Mouse (Mus musculus): Measurements from ENCODE around the gene Sf1. TPM values are rescaled to one million over a fixed set of nuclear protein-coding genes. Genes with fewer than 3 reads are reported as not detected.

Sf1 gene
- polyA plus RNA-seq, 1 experiment from 2014 or later, result 91.7 TPM

GRCm38 (mm10) chr19:6398447-6399284 is 35.2 kb downstream of the Sf1 start:
- peak overlapping the region; percentile 58 for H3K4me3 ChIP-seq (ENCODE audit: low read depth, low read length)
- no peaks in the 10 kb centered on the region for H3K36me3 ChIP-seq (ENCODE audit: control insufficient read depth, insufficient read depth, low read length)
- no peaks in the 10 kb centered on the region for H3K27me3 ChIP-seq (ENCODE audit: control insufficient read depth, insufficient read depth, low read length)
- peak overlapping the region; percentile 96 for H3K4me2 ChIP-seq (ENCODE audit: low read depth, low read length)
- H3K9me3 ChIP-seq (ENCODE audit: control insufficient read depth, low read length), result no peaks in the 10 kb centered on the region
- WGBS, result 1% methylated on average over 35 of the region's 39 CpGs
- H3K9ac ChIP-seq (replicated peaks; ENCODE audit: low read depth, low read length), result peak overlapping the region; percentile 79
- ATAC-seq (ENCODE audit: low read depth), result peak; percentile 60
- H3K4me1 ChIP-seq (ENCODE audit: control insufficient read depth, insufficient read depth, low read length), result peaks cover 21% of the 10 kb centered on the region
- peak overlapping the region; percentile 72 for H3K27ac ChIP-seq (ENCODE audit: low read depth, low read length)

DNA sequence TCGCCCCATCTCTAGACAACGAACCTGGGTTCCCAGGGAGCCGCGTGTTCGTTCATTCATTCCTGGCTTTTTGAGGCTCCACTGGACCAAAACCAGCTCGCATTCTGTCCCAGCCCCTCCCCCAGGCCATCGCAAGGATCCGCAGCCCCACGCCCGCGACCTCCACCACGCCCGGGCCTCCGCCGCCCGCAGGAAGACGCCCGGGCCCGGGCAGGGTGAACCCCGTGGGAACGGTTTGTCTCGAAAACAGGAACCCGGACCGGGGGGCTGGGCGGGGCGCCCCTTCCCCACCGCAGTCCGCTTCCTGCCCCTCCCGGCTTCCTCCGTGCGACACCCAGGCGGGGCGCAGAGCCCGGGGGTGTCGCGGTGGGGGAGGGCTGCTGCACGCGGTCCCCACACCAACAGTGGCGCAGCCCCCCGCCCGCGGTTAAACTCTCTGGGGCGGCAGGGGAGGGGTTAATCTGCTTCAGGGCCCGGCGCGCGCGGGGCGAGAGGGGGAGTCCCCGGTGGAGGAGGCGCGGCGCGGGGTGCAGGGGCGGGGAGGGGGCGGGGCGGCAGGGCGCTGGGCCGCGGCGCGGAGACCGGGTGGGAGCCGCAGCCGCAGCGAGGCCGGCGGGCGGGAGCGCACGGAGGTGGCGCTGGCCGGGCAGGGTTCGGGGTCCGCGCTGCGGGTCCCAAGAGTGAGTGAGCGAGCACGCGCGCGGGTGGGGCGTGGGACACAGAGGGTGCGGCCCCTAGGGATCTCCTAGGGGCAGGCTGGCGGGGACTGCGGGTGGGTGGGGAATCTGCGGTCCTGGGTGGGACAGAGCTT is 36.0 kb downstream of the Sf1 start, which contains the start of gene Rasgrp2:
Rasgrp2 (plus strand) TSS at position 56 of the 811 bp plus-strand sequence.
- no peaks in the 10 kb centered on the region for H3K9me3 ChIP-seq (ENCODE audit: control insufficient read depth, low read length)
- peak within 1 kb of the TSS; percentile 72 for H3K27ac ChIP-seq (ENCODE audit: low read depth, low read length)
- H3K36me3 ChIP-seq (ENCODE audit: control insufficient read depth, insufficient read depth, low read length), result no peaks in the 10 kb centered on the region
- under 1% methylated on average over 54 of the region's 87 CpGs for WGBS
- H3K4me3 ChIP-seq (ENCODE audit: low read depth, low read length), result peak within 1 kb of the TSS; percentile 58
- peak; percentile 47 for ATAC-seq (ENCODE audit: low read depth)
- peak within 1 kb of the TSS; percentile 96 for H3K4me2 ChIP-seq (ENCODE audit: low read depth, low read length)
- H3K27me3 ChIP-seq (ENCODE audit: control insufficient read depth, insufficient read depth, low read length), result no peaks in the 10 kb centered on the region
- peaks cover 21% of the 10 kb centered on the region for H3K4me1 ChIP-seq (ENCODE audit: control insufficient read depth, insufficient read depth, low read length)
- H3K9ac ChIP-seq (replicated peaks; ENCODE audit: low read depth, low read length), result peak within 1 kb of the TSS; percentile 79

- peak; percentile 29; the same call in 1 of the 2 replicates for ATAC-seq (ENCODE audit: low read depth)
- WGBS, result under 1% methylated on average over 29 of the region's 29 CpGs
These were observed 36.9 kb downstream of the Sf1 start for GRCm38 (mm10) chr19:6400096-6401086.

DNA sequence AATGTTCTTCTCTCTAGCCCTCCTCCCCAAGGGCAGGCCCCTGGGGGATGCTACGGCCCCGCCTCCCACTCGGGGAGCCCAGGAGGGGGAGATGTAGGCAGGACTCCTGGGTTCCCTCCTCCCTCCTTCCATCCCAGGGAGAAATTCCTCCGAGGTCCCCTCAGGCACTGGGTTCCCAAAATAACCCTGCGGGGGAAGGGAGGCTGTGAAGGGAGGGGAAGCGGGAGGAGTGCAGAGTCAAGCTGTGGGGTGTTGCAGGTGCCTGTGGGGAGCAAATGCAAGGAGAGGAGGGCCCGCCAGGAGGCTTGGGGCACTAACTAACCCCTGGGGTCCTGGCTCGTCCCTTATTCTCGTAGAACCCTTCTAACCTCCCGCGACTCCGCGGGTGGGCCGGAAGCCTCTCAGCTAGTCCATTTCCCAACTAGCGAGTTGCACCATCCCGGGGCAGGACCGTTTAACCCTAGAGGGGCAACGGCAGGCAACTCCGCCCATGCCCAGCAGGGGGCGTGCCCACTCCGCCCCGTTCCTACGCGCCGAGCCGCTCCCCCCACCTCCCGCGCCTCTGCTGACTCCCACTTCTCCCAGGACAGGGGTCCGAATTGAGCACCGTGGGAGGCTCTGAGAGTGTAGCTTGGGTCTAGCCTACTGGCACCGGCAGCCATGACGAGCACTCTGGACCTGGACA is 37.8 kb downstream of the Sf1 start:
- no peaks in the 10 kb centered on the region for H3K27me3 ChIP-seq (ENCODE audit: control insufficient read depth, insufficient read depth, low read length)
- H3K4me2 ChIP-seq (ENCODE audit: low read depth, low read length), result peak overlapping the region; percentile 96
- under 1% methylated on average over 31 of the region's 32 CpGs for WGBS
- H3K4me3 ChIP-seq (ENCODE audit: low read depth, low read length), result peak overlapping the region; percentile 22
- ATAC-seq (ENCODE audit: low read depth), result no peak
- H3K9me3 ChIP-seq (ENCODE audit: control insufficient read depth, low read length), result no peaks in the 10 kb centered on the region
- no peak overlapping the region for H3K27ac ChIP-seq (ENCODE audit: low read depth, low read length)
- 0 out of 2 replicates have a peak overlapping the region, but pooled peaks have one; percentile 32 for H3K9ac ChIP-seq (replicated peaks; ENCODE audit: low read depth, low read length)
- H3K36me3 ChIP-seq (ENCODE audit: control insufficient read depth, insufficient read depth, low read length), result no peaks in the 10 kb centered on the region
- peaks cover 21% of the 10 kb centered on the region for H3K4me1 ChIP-seq (ENCODE audit: control insufficient read depth, insufficient read depth, low read length)

More at GRCm38 (mm10) chr19:6400096-6401086, 36.9 kb downstream of the Sf1 start:
- Histone ChIP-seq H3K4me3 (ENCODE audit: low read depth, low read length) (peak overlapping the region; percentile 58), H3K4me1 (ENCODE audit: control insufficient read depth, insufficient read depth, low read length) (peaks cover 21% of the 10 kb centered on the region), H3K27ac (ENCODE audit: low read depth, low read length) (no peak overlapping the region), H3K9ac (replicated peaks; ENCODE audit: low read depth, low read length) (peak overlapping the region; percentile 79), H3K27me3 (ENCODE audit: control insufficient read depth, insufficient read depth, low read length) (no peaks in the 10 kb centered on the region), H3K9me3 (ENCODE audit: control insufficient read depth, low read length) (no peaks in the 10 kb centered on the region), H3K36me3 (ENCODE audit: control insufficient read depth, insufficient read depth, low read length) (no peaks in the 10 kb centered on the region), H3K4me2 (ENCODE audit: low read depth, low read length) (peak overlapping the region; percentile 96)

DNA sequence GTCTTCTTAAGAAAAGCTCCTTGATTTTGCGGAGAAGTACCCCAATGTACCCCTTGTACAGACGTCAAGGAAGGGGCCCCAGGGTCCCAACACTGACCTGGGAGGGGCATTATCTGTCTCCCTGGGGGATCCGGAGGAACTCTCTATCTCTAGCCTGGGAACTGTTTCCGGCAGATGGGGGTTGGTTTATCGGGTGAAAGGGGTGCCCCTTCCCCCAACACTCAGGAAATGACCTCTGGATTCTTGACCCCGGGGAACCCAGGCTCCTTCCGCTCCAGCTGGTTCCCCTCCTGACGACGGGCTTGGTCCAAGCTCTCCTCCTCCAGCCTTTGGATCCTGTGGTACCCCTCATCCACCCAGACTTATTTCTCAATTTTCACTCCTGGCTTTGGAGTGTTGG is 38.5 kb downstream of the Sf1 start:
- Histone ChIP-seq H3K9me3 (ENCODE audit: control insufficient read depth, low read length) (no peaks in the 10 kb centered on the region), H3K36me3 (ENCODE audit: control insufficient read depth, insufficient read depth, low read length) (no peaks in the 10 kb centered on the region), H3K4me3 (ENCODE audit: low read depth, low read length) (peak overlapping the region; percentile 22), H3K9ac (replicated peaks; ENCODE audit: low read depth, low read length) (0 out of 2 replicates have a peak overlapping the region, but pooled peaks have one; percentile 32), H3K4me2 (ENCODE audit: low read depth, low read length) (peak overlapping the region; percentile 96), H3K27me3 (ENCODE audit: control insufficient read depth, insufficient read depth, low read length) (no peaks in the 10 kb centered on the region), H3K27ac (ENCODE audit: low read depth, low read length) (no peak overlapping the region), H3K4me1 (ENCODE audit: control insufficient read depth, insufficient read depth, low read length) (peaks cover 21% of the 10 kb centered on the region)
- ATAC-seq (ENCODE audit: low read depth), result no peak
- 12% methylated on average over 9 of the region's 9 CpGs for WGBS

GRCm38 (mm10) chr19:6403869-6404268 is 40.4 kb downstream of the Sf1 start:
- Histone ChIP-seq H3K9ac (replicated peaks; ENCODE audit: low read depth, low read length) (no peak overlapping the region), H3K27me3 (ENCODE audit: control insufficient read depth, insufficient read depth, low read length) (no peaks in the 10 kb centered on the region), H3K4me1 (ENCODE audit: control insufficient read depth, insufficient read depth, low read length) (peaks cover 21% of the 10 kb centered on the region), H3K4me2 (ENCODE audit: low read depth, low read length) (no peak overlapping the region), H3K9me3 (ENCODE audit: control insufficient read depth, low read length) (no peaks in the 10 kb centered on the region), H3K27ac (ENCODE audit: low read depth, low read length) (no peak overlapping the region), H3K36me3 (ENCODE audit: control insufficient read depth, insufficient read depth, low read length) (no peaks in the 10 kb centered on the region), H3K4me3 (ENCODE audit: low read depth, low read length) (no peak overlapping the region)
- 88% methylated on average over 10 of the region's 10 CpGs for WGBS
- no peak for ATAC-seq (ENCODE audit: low read depth)

DNA sequence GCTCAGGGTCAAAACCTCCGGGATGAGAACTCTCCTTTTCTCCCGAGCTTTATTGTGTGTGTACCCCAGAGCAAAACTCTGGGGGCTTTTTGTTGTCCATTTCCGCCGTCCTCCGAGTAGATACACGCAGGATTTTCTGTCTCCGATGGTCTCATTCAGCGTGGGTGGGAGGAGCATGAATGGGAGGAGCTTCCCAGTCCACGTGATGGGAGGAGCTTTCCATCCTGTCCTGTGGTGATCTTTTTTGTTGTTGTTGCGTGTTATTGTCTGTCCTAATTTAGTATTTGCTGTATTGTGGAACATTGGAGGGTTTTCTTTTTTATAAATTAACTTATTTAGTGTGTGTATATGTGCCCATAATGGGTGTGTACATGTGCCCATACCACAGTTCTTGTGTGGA is 41.9 kb downstream of the Sf1 start:
- H3K4me3 ChIP-seq (ENCODE audit: low read depth, low read length), result no peak overlapping the region
- peaks cover 15% of the 10 kb centered on the region for H3K4me1 ChIP-seq (ENCODE audit: control insufficient read depth, insufficient read depth, low read length)
- ATAC-seq (ENCODE audit: low read depth), result no peak
- no peak overlapping the region for H3K9ac ChIP-seq (replicated peaks; ENCODE audit: low read depth, low read length)
- no peaks in the 10 kb centered on the region for H3K36me3 ChIP-seq (ENCODE audit: control insufficient read depth, insufficient read depth, low read length)
- no peak overlapping the region for H3K4me2 ChIP-seq (ENCODE audit: low read depth, low read length)
- WGBS, result 68% methylated on average over 10 of the region's 10 CpGs
- H3K9me3 ChIP-seq (ENCODE audit: control insufficient read depth, low read length), result no peaks in the 10 kb centered on the region
- H3K27me3 ChIP-seq (ENCODE audit: control insufficient read depth, insufficient read depth, low read length), result no peaks in the 10 kb centered on the region
- no peak overlapping the region for H3K27ac ChIP-seq (ENCODE audit: low read depth, low read length)

DNA sequence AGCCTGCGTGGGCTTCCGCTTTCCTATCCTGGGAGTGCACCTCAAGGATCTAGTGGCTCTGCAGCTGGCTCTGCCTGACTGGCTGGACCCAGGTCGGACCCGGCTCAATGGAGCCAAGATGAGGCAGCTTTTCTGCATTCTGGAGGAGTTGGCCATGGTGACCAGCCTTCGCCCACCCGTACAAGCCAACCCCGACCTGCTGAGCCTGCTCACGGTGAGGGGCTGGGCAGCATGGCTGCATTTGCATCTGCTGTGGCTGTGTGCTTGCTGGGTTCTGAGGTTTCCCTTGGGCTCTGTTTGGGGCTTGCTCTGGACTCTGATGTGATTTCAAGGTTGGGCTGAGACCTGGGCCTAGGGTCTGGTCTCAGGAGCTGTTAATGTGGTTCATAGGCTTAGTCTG is 43.6 kb downstream of the Sf1 start:
- WGBS, result 86% methylated on average over 8 of the region's 8 CpGs
- no peaks in the 10 kb centered on the region for H3K27me3 ChIP-seq (ENCODE audit: control insufficient read depth, insufficient read depth, low read length)
- no peak overlapping the region for H3K9ac ChIP-seq (replicated peaks; ENCODE audit: low read depth, low read length)
- no peaks in the 10 kb centered on the region for H3K9me3 ChIP-seq (ENCODE audit: control insufficient read depth, low read length)
- no peaks in the 10 kb centered on the region for H3K36me3 ChIP-seq (ENCODE audit: control insufficient read depth, insufficient read depth, low read length)
- no peak overlapping the region for H3K27ac ChIP-seq (ENCODE audit: low read depth, low read length)
- H3K4me2 ChIP-seq (ENCODE audit: low read depth, low read length), result no peak overlapping the region
- H3K4me1 ChIP-seq (ENCODE audit: control insufficient read depth, insufficient read depth, low read length), result peaks cover under 1% of the 10 kb centered on the region; the same call in 1 of the 2 replicates
- ATAC-seq (ENCODE audit: low read depth), result no peak
- H3K4me3 ChIP-seq (ENCODE audit: low read depth, low read length), result no peak overlapping the region

All from neural tube, embryonic 14.5 days (tissue).